Mouse (Mus musculus) hindbrain, embryonic 11.5 days (tissue): ENCODE measurements at regions not wholly inside any gene's neighbourhood (a gene's known extent, or its start where the extent isn't known, plus 50 kb on each side); places are given as distances from the start of the nearest gene placed in this dataset.
"Not testable (repeated sequence)": the region's sequence is repeated elsewhere in the genome, so short reads cannot be mapped to it uniquely, and the experiment has no call there.

Experiments used
- ATAC-seq: fragments of 200-750 bp; cut with Nextera tagmentation; 2 replicates; pipeline ENCODE4 v1.8.0; 2017; ENCODE audit warnings: mild to moderate bottlenecking, moderate TSS enrichment, moderate library complexity; ENCODE audit not compliant: low FRiP score
- DNase-seq: peaks from one replicate; pipeline ENCODE4 v3.0.0-alpha.2; 2015; ENCODE audit warnings: low spot score
- H3K27ac ChIP-seq: fragments of 300-500 bp; sonication (generic); 2 replicates; pipeline ENCODE4 v1.5.1; 2014; ENCODE audit warnings: mild to moderate bottlenecking, low read depth, low read length
- H3K27me3 ChIP-seq: fragments of 300-500 bp; sonication (generic); 2 replicates; pipeline ENCODE4 v1.6.1; 2014; ENCODE audit warnings: mild to moderate bottlenecking, low read length, moderate library complexity, mixed read lengths; ENCODE audit not compliant: control insufficient read depth, insufficient read depth
- H3K36me3 ChIP-seq: fragments of 300-500 bp; sonication (generic); 2 replicates; pipeline ENCODE4 v1.6.1; 2014; ENCODE audit warnings: mild to moderate bottlenecking, low read length, moderate library complexity, mixed read lengths; ENCODE audit not compliant: control insufficient read depth, insufficient read depth
- H3K4me1 ChIP-seq: fragments of 300-500 bp; sonication (generic); replicated peaks from 2 replicates; pipeline ENCODE4 v1.6.1; 2014; ENCODE audit warnings: low read length, mixed read lengths; ENCODE audit not compliant: control insufficient read depth, insufficient read depth
- H3K4me2 ChIP-seq: fragments of 300-500 bp; sonication (generic); replicated peaks from 2 replicates; pipeline ENCODE4 v1.6.1; 2014; ENCODE audit warnings: mild to moderate bottlenecking, low read depth, low read length
- H3K4me3 ChIP-seq: fragments of 300-500 bp; sonication (generic); 2 replicates; pipeline ENCODE4 v1.5.1; 2014; ENCODE audit warnings: low read depth, low read length
- H3K9ac ChIP-seq: fragments of 300-500 bp; sonication (generic); 2 replicates; pipeline ENCODE4 v1.6.1; 2014; ENCODE audit warnings: low read depth, low read length
- H3K9me3 ChIP-seq: fragments of 300-500 bp; sonication (generic); 2 replicates; pipeline ENCODE4 v1.6.1; 2016; ENCODE audit warnings: low read length; ENCODE audit not compliant: control insufficient read depth
- WGBS: fragments of 180-500 bp; shearing (Covaris S2); extraction: QIAGEN DNeasy Blood & Tissue Kit; methylation state at CpG from one replicate; pipeline ENCODE4 v1.1.7; 2014; 5-methylcytosine and 5-hydroxymethylcytosine counted together

DNA sequence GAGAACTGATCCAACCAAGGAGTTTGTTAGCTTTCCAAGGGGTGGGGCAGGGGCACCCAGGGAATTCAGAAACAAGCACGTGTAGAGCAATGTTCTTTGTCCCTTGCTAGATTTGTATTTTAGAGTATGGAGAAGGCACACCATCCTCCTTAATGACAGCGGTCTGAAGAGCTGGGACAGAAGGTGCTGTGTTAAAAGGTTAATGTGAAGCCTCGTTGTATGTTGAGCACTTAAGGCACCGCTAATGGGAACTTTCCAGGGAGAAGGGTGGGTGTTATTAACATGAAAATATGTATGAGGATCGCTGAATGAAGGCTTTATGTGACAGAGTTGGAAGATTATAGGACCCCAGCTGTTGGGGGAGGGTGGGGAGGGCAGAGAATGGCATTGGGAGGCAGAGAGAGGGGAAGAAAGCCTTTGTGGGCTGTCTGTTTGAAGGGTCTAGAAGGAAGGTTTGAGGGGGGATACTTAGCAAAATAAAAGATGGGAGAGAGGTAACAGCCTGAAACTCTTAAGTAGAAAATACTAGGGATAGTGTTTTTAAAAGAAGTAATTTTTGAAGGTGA lies 105.6 kb upstream of the Map3k1 start:
- no peaks in the 10 kb centered on the region for H3K36me3 ChIP-seq
- no peak overlapping the region for H3K9ac ChIP-seq
- ATAC-seq, result no peak
- H3K27ac ChIP-seq, result no peak overlapping the region
- H3K4me3 ChIP-seq, result no peak overlapping the region
- H3K27me3 ChIP-seq, result no peaks in the 10 kb centered on the region
- no peaks in the 10 kb centered on the region for H3K4me1 ChIP-seq
- no peaks in the 10 kb centered on the region for H3K9me3 ChIP-seq
- no peak for DNase-seq
- H3K4me2 ChIP-seq, result no peak overlapping the region
- 52% methylated on average over 5 of the region's 5 CpGs for WGBS

DNA sequence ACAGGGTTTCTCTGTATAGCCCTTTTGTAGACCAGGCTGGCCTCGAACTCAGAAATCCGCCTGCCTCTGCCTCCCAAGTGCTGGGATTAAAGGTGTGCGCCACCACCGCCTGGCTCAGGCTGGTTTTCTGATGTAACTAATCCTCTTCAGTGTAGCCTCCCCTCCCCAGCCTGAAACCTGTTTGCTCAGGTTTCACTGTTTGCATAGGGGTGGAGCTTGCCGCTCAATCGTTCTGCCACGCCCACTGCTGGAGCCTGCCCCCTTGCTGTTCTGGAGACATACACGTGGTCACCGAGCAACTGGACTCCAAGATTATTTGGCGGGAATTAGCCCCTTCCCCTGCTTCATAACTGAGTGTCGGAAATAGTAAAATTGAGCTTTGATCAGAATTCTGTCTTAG lies 110.6 kb upstream of the Map3k1 start:
- not testable (repeated sequence) for H3K9ac ChIP-seq, H3K4me2 ChIP-seq, H3K4me3 ChIP-seq, H3K4me1 ChIP-seq, H3K27ac ChIP-seq, H3K27me3 ChIP-seq, DNase-seq, ATAC-seq, H3K36me3 ChIP-seq, H3K9me3 ChIP-seq
- WGBS, result 69% methylated on average over 11 of the region's 11 CpGs

DNA sequence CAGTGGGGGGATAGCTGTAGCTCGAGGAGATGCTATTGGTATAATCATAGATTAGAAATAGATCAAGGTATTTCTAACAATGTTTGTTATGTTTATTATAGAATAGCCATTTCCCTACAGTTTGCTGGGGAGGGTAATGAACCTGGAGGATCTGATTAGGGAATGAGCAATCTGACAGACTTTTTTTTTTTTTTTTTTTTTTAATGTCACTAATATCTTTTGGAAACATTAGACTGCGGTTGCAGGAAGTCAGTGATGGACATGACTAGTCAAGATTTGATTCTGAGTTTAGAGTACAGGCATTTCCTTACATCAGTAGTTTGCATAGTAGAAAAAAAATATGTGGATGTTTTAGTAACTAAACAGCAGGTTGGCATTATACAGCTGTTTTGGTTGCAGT lies 111.7 kb upstream of the Map3k1 start:
- Histone ChIP-seq H3K27ac (no peak overlapping the region), H3K27me3 (no peaks in the 10 kb centered on the region), H3K9ac (no peak overlapping the region), H3K36me3 (no peaks in the 10 kb centered on the region), H3K4me1 (no peaks in the 10 kb centered on the region), H3K9me3 (no peaks in the 10 kb centered on the region; the same call in 1 of the 2 replicates), H3K4me2 (no peak overlapping the region), H3K4me3 (no peak overlapping the region)
- WGBS, result 94% methylated on average over 2 of the region's 2 CpGs
- ATAC-seq (no peak), DNase-seq (no peak)

DNA sequence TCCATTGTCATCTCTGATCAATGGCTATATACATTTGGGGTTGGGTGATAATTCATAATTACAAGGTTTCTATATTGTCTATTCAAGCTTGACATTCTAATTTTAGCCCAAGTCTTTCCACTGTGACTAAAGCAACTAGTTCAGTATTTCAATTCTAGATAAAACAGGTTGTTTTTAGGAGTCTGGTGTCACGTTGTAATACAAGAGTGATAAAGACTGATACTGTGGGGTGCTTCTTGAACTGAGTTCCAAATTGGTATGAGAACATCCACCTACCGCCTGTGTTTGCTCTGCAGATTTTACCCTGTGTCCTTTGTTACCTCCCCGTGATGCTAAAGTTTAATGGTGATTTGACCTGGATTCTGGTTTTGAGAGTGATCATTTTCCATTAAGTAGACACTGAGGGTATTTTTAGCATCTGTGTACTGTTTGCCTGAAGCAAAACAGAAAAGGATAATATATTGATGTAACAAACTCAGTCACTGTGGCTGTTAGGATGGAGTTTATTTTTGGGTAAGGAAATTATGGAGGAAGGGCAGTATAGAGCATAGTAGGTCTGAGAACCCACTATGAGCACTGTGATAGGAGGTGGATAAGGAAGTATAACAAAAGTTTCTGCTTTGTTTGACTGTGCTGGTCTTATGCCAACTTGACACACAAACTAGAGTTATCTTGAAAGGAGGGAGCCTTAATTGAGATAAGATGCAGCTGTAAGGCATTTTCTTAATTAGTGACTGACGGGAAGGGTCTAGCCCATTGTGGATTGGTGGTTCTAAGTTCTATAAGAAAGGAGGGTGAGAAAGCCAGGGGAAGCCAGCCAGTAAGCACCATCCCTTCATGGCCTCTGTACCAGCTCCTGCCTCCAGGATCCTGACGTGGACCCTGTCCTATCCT lies 112.6 kb upstream of the Map3k1 start:
- H3K9me3 ChIP-seq, result no peaks in the 10 kb centered on the region; the same call in 1 of the 2 replicates
- H3K27ac ChIP-seq, result no peak overlapping the region
- no peak overlapping the region for H3K4me2 ChIP-seq
- WGBS, result 87% methylated on average over 5 of the region's 5 CpGs
- H3K9ac ChIP-seq, result no peak overlapping the region
- H3K4me1 ChIP-seq, result no peaks in the 10 kb centered on the region
- H3K36me3 ChIP-seq, result no peaks in the 10 kb centered on the region
- ATAC-seq (no peak), DNase-seq (no peak)
- H3K27me3 ChIP-seq, result no peaks in the 10 kb centered on the region
- no peak overlapping the region for H3K4me3 ChIP-seq

DNA sequence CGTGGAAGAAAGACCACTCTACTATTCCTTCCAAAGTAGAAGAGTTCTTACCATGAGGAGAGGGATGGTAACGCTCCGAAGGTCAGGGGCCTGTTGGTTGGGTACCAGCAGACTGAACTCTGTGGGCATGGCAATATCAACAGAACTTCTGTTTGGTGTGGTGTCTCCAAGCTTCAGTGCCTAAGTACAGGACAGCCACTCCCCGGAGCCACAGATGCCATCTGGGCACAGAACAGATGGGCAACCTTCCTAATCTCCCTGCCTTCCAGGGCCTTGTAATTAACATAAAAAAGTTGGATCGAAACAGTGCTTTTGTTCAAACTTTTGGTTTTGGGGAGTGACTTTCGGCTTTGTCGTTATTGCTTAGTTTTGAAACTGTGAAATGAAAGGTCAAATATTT lies 116.6 kb upstream of the Map3k1 start:
- no peaks in the 10 kb centered on the region for H3K36me3 ChIP-seq
- H3K27ac ChIP-seq, result no peak overlapping the region
- no peak for ATAC-seq
- no peak overlapping the region for H3K4me3 ChIP-seq
- no peaks in the 10 kb centered on the region for H3K4me1 ChIP-seq
- DNase-seq, result no peak
- H3K27me3 ChIP-seq, result no peaks in the 10 kb centered on the region
- no peak overlapping the region for H3K4me2 ChIP-seq
- WGBS, result 95% methylated on average over 7 of the region's 7 CpGs
- no peak overlapping the region for H3K9ac ChIP-seq
- H3K9me3 ChIP-seq, result no peaks in the 10 kb centered on the region; the same call in 1 of the 2 replicates

DNA sequence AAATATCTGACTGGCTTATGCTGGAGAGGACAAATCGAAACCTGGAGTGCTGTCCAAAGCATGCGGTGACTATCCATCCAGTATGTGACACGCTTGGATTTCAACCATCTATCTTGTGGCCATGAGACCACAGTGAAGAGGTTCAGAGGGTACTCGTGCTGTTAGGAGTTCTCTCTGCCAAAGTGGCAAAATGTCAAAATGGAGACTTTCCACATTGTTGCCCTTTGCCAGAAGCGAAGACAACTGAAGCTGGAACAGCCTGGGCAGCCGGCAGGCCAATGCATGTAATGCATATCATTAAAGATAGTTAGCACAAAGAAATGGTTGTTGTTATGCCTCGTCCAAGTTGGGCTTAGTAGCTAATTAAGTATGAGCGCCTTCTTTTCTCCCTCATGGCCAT lies 118.0 kb upstream of the Map3k1 start:
- no peaks in the 10 kb centered on the region for H3K36me3 ChIP-seq
- 85% methylated on average over 8 of the region's 8 CpGs for WGBS
- H3K27ac ChIP-seq, result no peak overlapping the region
- no peaks in the 10 kb centered on the region; the same call in 1 of the 2 replicates for H3K9me3 ChIP-seq
- H3K27me3 ChIP-seq, result no peaks in the 10 kb centered on the region
- no peak overlapping the region for H3K9ac ChIP-seq
- ATAC-seq, result no peak
- no peaks in the 10 kb centered on the region for H3K4me1 ChIP-seq
- no peak overlapping the region for H3K4me3 ChIP-seq
- no peak for DNase-seq
- no peak overlapping the region for H3K4me2 ChIP-seq

DNA sequence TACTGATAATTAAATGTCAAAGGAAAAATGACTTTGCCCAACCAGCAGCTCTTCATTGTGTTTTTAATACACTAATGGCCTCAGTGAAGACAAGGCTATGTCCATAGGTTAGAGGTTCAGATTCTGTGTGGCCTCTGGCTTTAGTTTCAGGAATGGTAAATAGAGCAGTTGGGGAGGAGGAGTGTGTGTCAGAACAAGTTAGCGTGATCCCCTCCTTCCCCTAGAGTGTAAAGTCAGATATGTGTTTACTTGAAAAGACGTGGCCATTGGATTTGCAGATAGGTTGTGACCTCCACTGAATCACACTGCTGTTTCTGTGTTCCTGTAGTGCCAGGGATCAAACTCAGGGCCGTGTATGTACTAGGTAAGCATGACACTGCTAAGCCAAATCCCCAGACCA lies 118.7 kb upstream of the Map3k1 start:
- no peaks in the 10 kb centered on the region for H3K27me3 ChIP-seq
- H3K36me3 ChIP-seq, result no peaks in the 10 kb centered on the region
- H3K9me3 ChIP-seq, result no peaks in the 10 kb centered on the region
- H3K4me1 ChIP-seq, result no peaks in the 10 kb centered on the region
- no peak overlapping the region for H3K4me3 ChIP-seq
- H3K9ac ChIP-seq, result no peak overlapping the region
- ATAC-seq (no peak), DNase-seq (no peak)
- no peak overlapping the region for H3K4me2 ChIP-seq
- no peak overlapping the region for H3K27ac ChIP-seq
- 74% methylated on average over 3 of the region's 3 CpGs for WGBS

DNA sequence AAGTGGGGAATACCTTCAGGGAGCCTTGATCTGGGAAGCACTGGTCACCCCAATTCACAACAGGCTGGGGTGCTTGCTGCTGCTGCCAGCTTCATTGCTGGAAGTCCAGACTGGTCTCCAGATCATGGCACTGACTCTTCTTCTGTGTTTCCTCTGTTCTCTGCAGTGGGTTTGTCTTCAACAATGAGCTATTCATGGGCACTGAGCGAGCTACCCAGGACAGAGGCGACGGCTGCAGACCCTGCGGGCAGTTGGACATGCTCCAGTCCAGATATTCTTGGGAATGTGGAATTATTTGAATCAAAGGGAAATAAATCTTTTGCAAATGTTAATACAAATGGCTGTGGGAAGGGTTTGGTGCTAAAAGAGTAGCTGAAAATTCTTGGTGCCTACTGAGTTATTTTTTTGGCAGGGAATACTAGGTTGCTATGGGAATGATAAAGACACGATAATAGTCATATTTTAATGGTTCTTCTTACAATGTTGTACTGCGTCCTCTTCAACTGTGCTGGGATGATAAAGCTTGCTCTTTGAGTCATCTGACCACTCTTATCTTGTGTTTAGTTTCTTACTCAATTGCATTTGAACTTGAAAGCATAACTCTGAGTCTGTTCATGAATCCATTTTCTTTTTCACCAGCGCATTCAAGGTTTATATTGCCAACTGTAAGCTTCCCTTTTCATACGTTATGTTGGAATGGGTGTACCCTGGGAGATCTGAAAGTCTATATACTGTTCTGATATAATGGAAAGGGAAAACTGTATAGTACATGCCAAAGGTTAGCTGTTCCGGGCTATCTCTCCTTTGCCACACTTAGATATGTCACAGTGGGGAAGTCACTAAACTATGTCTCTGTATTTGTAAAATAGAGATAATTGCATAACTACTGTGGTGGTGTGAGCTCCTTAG lies 120.1 kb upstream of the Map3k1 start:
- 91% methylated on average over 9 of the region's 9 CpGs for WGBS
- no peak overlapping the region for H3K27ac ChIP-seq

More for the DNA sequence above, 120.1 kb upstream of the Map3k1 start:
- no peak overlapping the region for H3K9ac ChIP-seq
- H3K36me3 ChIP-seq, result no peaks in the 10 kb centered on the region
- no peaks in the 10 kb centered on the region for H3K4me1 ChIP-seq
- no peak for DNase-seq
- no peaks in the 10 kb centered on the region for H3K27me3 ChIP-seq
- no peak for ATAC-seq
- H3K9me3 ChIP-seq, result no peaks in the 10 kb centered on the region
- no peak overlapping the region for H3K4me3 ChIP-seq
- no peak overlapping the region for H3K4me2 ChIP-seq
